Mouse (Mus musculus) kidney, embryonic 16.5 days (tissue): ENCODE data around the gene Gm9964. TPM values are rescaled to one million over a fixed set of nuclear protein-coding genes. Genes with fewer than 3 reads are reported as not detected.
"Not testable (repeated sequence)": the region's sequence is repeated elsewhere in the genome, so short reads cannot be mapped to it uniquely, and the experiment has no call there.

Source experiments
- ATAC-seq: fragments of 200-750 bp; cut with Nextera tagmentation; 2 replicates; pipeline ENCODE4 v1.8.0; 2017; ENCODE audit warnings: moderate TSS enrichment; ENCODE audit not compliant: low FRiP score, low TSS enrichment
- H3K27ac ChIP-seq: fragments of 300-500 bp; sonication (generic); 2 replicates; pipeline ENCODE4 v1.5.1; 2014; ENCODE audit warnings: low read length
- H3K27me3 ChIP-seq: fragments of 300-500 bp; sonication (generic); 2 replicates; pipeline ENCODE4 v1.6.1; 2014; ENCODE audit warnings: low read length, control low read depth, mixed read lengths; ENCODE audit not compliant: insufficient read depth
- H3K36me3 ChIP-seq: fragments of 300-500 bp; sonication (generic); 2 replicates; pipeline ENCODE4 v1.6.1; 2014; ENCODE audit warnings: low read length, control low read depth, mixed read lengths; ENCODE audit not compliant: insufficient read depth
- H3K4me1 ChIP-seq: fragments of 300-500 bp; sonication (generic); 2 replicates; pipeline ENCODE4 v1.6.1; 2014; ENCODE audit warnings: low read length, control low read depth, mixed read lengths; ENCODE audit not compliant: insufficient read depth
- H3K4me2 ChIP-seq: fragments of 300-500 bp; sonication (generic); replicated peaks from 2 replicates; pipeline ENCODE4 v1.6.1; 2014; ENCODE audit warnings: low read depth, low read length
- H3K4me3 ChIP-seq: fragments of 300-500 bp; sonication (generic); 2 replicates; pipeline ENCODE4 v1.5.1; 2014; ENCODE audit warnings: mild to moderate bottlenecking, low read length
- H3K9ac ChIP-seq: fragments of 300-500 bp; sonication (generic); replicated peaks from 2 replicates; pipeline ENCODE4 v1.6.1; 2014; ENCODE audit warnings: low read length
- H3K9me3 ChIP-seq: fragments of 300-500 bp; sonication (generic); 2 replicates; pipeline ENCODE4 v1.6.1; 2016; ENCODE audit warnings: low read length, control low read depth
- WGBS: fragments of 180-500 bp; shearing (Covaris S2); extraction: QIAGEN DNeasy Blood & Tissue Kit; methylation state at CpG from one replicate; pipeline ENCODE4 v1.1.7; 2014; 5-methylcytosine and 5-hydroxymethylcytosine counted together
- polyA plus RNA-seq: library from polyadenylated mRNA; unstranded; fragments of >200 nt; fragmentation: Nextera tagmentation; extraction: Ambion mirVana; gene quantifications from 2 replicates; pipeline ENCODE4 v1.2.1, GENCODE M21; 2015

The Gm9964 gene
- polyA plus RNA-seq, 1 experiment from 2014 or later = not detected

GRCm38 (mm10) chr11:79264376-79264775 lies 32.3 kb downstream of the Gm9964 start:
- Histone ChIP-seq H3K4me2 (no peak overlapping the region), H3K27ac (no peak overlapping the region), H3K9me3 (peaks cover 3% of the 10 kb centered on the region; the same call in 1 of the 2 replicates), H3K4me1 (peaks cover 8% of the 10 kb centered on the region), H3K36me3 (no peaks in the 10 kb centered on the region), H3K9ac (no peak overlapping the region), H3K4me3 (no peak overlapping the region), H3K27me3 (no peaks in the 10 kb centered on the region)
- 49% methylated on average over 3 of the region's 3 CpGs for WGBS
- ATAC-seq = no peak

- H3K27me3 ChIP-seq, H3K4me1 ChIP-seq, H3K9me3 ChIP-seq, H3K27ac ChIP-seq, ATAC-seq, H3K4me2 ChIP-seq, H3K36me3 ChIP-seq, H3K4me3 ChIP-seq, H3K9ac ChIP-seq: not testable (repeated sequence)
- 90% methylated on average over 4 of the region's 4 CpGs for WGBS
Observed at GRCm38 (mm10) chr11:79260126-79260525, 36.6 kb downstream of the Gm9964 start.

- Histone ChIP-seq H3K27ac (no peak overlapping the region), H3K27me3 (no peaks in the 10 kb centered on the region), H3K9me3 (peaks cover 3% of the 10 kb centered on the region; the same call in 1 of the 2 replicates), H3K4me3 (no peak overlapping the region), H3K4me1 (0 out of 2 replicates have a peak, but pooled peaks cover 3% of the 10 kb centered on the region), H3K9ac (no peak overlapping the region), H3K36me3 (no peaks in the 10 kb centered on the region), H3K4me2 (no peak overlapping the region)
- ATAC-seq = no peak
- WGBS = 39% methylated on average over 6 of the region's 6 CpGs
Observed at GRCm38 (mm10) chr11:79258738-79259137, 38.0 kb downstream of the Gm9964 start.

- ATAC-seq = peak; percentile 90
- WGBS = 2% methylated on average over 50 of the region's 50 CpGs
Observed at GRCm38 (mm10) chr11:79254391-79255098, 42.2 kb downstream of the Gm9964 start, which contains the start of gene Wsb1. Gene Wsb1, minus strand, starts transcription at chr11:79254671.

GRCm38 (mm10) chr11:79253542-79254390 lies 42.9 kb downstream of the Gm9964 start:
- peak overlapping the region; percentile 98 for H3K27ac ChIP-seq
- under 1% methylated on average over 49 of the region's 49 CpGs for WGBS
- peaks cover 24% of the 10 kb centered on the region for H3K36me3 ChIP-seq
- H3K9me3 ChIP-seq = no peaks in the 10 kb centered on the region
- peaks cover 18% of the 10 kb centered on the region for H3K4me1 ChIP-seq
- peak; percentile 49 for ATAC-seq
- H3K4me2 ChIP-seq = peak overlapping the region; percentile 87
- H3K27me3 ChIP-seq = no peaks in the 10 kb centered on the region
- peak overlapping the region; percentile 93 for H3K4me3 ChIP-seq
- H3K9ac ChIP-seq = peak overlapping the region; percentile 94

More at GRCm38 (mm10) chr11:79254391-79255098, 42.2 kb downstream of the Gm9964 start, which contains the start of gene Wsb1:
- H3K9me3 ChIP-seq = no peaks in the 10 kb centered on the region
- peak within 1 kb of the TSS; percentile 87 for H3K4me2 ChIP-seq
- no peaks in the 10 kb centered on the region for H3K27me3 ChIP-seq
- H3K9ac ChIP-seq = peak within 1 kb of the TSS; percentile 94
- H3K27ac ChIP-seq = peak within 1 kb of the TSS; percentile 98
- peak within 1 kb of the TSS; percentile 93 for H3K4me3 ChIP-seq
- peaks cover 18% of the 10 kb centered on the region for H3K4me1 ChIP-seq
- peaks cover 18% of the 10 kb centered on the region for H3K36me3 ChIP-seq

- no peak; the same call in 1 of the 2 replicates for ATAC-seq
Observed at GRCm38 (mm10) chr11:79252881-79253541, 43.7 kb downstream of the Gm9964 start.

More at GRCm38 (mm10) chr11:79252881-79253541, 43.7 kb downstream of the Gm9964 start:
- Histone ChIP-seq H3K4me2 (peak overlapping the region; percentile 87), H3K36me3 (peaks cover 29% of the 10 kb centered on the region), H3K27me3 (no peaks in the 10 kb centered on the region), H3K9me3 (no peaks in the 10 kb centered on the region), H3K9ac (peak overlapping the region; percentile 94), H3K27ac (peak overlapping the region; percentile 98), H3K4me3 (peak overlapping the region; percentile 93), H3K4me1 (peaks cover 15% of the 10 kb centered on the region)
- 5% methylated on average over 6 of the region's 6 CpGs for WGBS

Other genes with a start within 250 kb of the Gm9964 start
- 3.5 and 3.8 TPM in 2 replicates for gene Ksr1, start 150.5 kb downstream of the Gm9964 start, polyA plus RNA-seq
- 366 and 377 TPM in 2 replicates for gene Wsb1, start 42.2 kb downstream of the Gm9964 start, polyA plus RNA-seq
- 6.6 and 7.8 TPM in 2 replicates for gene Nf1, start 42.8 kb upstream of the Gm9964 start, polyA plus RNA-seq
- gene Omg, start 207.2 kb upstream of the Gm9964 start, polyA plus RNA-seq = 0.14 and 0.45 TPM in 2 replicates
- gene Evi2b, start 226.9 kb upstream of the Gm9964 start, polyA plus RNA-seq = 0.50 and 0.60 TPM in 2 replicates
- 0.51 and 0.56 TPM in 2 replicates for gene Evi2, start 233.7 kb upstream of the Gm9964 start, polyA plus RNA-seq
- 2.3 and 4.0 TPM in 2 replicates for gene Evi2a, start 233.7 kb upstream of the Gm9964 start, polyA plus RNA-seq